Mouse (Mus musculus) adrenal gland, postnatal 0 days (tissue): ENCODE data around the gene Arrb2. TPM values are rescaled to one million over a fixed set of nuclear protein-coding genes. Genes with fewer than 3 reads are reported as not detected.

Experiments
- microRNA-seq: library from miRNA; unstranded; fragments of <30 nt; microRNA quantifications from one replicate; pipeline ENCODE4, GENCODE M21; 2016; ENCODE audit warnings: borderline replicate concordance; ENCODE audit not compliant: insufficient number of aligned reads
- polyA plus RNA-seq: library from polyadenylated mRNA; unstranded; fragments of >200 nt; fragmentation: Nextera tagmentation; extraction: Ambion mirVana; gene quantifications from 2 replicates; pipeline ENCODE4 v1.2.1, GENCODE M21; 2015

Gene Arrb2
- 14.6 and 17.0 TPM in 2 replicates for polyA plus RNA-seq

DNA sequence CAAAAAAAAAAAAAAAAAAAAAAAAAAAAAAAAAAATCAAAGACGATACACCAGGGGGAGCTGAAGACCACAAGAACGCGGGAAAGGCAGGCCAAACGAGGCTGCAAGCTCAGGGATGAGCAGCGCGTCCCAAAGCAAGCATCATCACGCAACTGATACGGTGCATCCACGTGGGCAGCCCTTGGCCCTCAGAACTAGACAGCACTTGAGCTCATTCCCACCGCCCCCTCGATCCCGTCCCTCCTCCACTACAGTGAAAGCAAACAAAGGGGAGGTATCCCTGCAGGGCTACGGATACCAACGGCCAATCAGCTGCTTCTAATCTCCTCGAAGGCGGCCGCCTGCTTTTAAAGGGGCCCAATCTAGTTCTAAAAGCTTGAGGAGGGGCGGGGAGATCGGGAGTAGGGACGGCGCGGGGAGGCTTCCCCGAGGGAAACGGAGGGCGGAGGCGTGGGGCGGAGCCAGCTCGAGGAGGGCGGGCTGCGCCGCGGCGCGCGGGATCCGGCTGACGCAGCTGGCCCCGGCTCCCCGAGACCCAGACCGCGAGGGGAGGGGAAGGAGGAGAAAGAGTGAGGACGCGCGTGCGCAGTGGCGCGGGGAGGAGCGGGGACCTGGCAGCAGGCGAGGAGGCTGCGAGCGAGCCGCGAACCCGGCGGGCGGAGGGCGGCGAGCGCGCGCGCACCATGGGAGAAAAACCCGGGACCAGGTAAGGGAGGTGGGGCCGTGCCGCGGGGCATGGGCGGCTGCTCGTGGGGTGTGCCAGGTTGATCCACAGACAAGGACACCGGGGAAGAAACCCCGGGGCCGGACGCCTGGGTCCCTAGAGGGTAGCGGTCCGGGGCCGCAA is at the start of gene Arrb2:
TSS of gene Arrb2 (plus strand) at position 588 of the 847 bp plus-strand sequence.

DNA sequence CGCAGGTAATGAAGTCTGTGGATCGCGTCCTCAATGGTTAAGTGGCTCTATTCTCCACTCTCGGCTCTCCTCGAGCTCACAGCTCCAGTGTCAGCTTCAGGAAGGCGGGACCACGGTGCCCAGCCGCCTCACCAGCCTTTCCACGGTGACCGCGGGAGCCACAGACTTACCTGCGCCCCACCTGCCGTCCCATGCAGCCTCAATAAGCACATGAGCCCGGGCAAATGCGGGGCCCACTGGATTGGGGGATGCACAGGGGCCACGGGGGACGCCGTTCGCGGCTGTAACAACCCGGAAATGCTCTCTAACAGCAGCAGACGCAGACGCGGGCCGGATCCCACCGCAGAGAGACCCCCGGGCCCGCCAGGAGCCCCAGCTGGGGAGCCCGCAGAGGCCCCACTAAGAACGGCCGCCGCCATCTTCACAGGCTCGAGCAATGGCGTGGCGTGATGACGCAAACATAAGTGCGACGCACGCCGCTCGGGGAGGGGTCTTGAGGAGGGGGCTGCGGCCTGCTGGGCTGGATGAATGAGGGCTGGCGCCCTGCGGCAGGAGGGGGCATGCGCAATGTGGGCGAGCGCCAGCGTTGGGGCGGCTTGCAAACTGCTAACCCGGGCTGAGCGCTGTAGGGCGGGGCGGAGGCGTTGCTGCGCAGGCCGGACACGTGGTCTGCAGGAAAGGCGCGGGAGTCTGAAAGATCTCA is 22.7 kb upstream of the Arrb2 start, which contains the start of gene Pelp1:
TSS of gene Pelp1 (minus strand) at position 438 of the 703 bp plus-strand sequence.

DNA sequence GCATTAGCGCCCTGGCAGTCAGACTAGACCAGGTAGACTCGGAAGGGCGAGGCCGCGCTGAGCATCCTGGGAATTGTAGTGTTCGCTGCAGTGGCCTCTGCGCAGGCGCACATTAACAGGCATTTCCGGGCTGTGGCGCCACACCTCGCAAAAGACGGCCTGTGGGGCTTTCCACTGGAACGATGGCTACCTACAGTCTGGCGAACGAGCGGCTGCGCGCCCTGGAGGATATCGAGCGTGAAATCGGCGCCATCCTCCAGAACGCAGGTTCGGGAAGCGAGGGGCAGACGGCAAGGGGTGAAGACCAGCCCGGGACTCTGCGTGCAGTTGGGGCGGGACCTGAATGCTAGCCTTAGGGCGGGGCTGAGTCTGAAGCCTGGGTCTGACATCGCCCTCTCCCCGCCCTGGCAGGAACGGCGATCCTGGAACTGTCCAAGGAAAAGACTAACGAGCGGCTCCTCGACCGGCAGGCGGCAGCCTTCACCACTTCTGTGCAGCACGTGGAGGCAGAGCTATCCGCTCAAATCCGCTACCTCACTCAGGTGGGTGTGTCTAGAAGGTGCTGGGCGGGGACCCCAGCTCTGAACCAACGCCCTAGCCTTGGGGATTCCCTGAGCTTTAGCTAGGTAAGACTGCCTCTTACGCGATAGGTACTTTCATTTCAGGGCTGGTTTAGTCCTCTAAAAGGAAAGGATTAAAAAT is 19.5 kb downstream of the Arrb2 start, which contains the start of gene Med11:
TSS of gene Med11 (plus strand) at position 123 of the 702 bp plus-strand sequence.

DNA sequence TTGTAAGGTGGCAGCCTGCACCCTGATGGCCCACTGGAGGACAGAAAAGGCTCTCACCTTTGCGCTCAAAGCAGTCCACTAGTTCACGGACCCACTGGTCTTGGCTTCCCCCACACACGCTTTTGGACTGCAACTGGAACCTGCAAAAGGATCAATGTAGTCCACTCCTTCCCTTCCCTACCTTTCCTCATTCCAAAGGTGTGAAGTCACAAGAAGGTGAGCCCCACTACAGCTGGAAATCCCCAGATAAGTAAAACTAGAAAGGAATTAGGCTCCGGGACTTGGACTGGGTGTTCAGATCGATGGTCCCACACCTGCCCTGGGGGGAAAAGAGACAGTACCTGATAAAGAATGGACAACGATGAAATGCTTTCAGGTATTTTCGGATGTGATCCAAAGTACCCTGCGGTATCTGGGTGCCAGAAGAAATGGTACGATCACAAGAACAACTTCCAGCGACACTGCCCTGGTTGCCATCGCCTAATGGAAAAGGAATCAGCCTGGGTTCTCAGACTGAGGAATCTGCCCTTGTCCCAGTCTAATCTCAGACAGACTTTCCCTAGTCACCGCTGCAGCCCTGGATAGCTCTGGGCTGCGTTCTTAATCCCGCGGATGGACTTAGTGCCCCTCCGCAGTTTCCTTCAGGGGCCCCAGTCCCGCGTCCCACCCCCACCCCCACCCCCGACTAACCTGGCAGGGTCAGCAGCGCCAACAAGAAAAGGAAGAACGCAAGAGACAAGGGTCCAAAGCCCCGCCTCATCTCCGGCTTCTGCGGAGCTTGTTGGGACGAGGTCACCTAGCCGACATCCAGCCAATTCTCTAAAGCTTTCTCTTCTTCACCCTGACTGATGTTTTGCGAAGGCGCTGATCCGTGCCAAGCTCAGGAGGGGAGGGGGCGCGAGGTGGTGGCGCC is 26.5 kb downstream of the Arrb2 start, which contains the start of gene Zmynd15:
TSS of gene Zmynd15 (plus strand) at position 746 of the 913 bp plus-strand sequence.

DNA sequence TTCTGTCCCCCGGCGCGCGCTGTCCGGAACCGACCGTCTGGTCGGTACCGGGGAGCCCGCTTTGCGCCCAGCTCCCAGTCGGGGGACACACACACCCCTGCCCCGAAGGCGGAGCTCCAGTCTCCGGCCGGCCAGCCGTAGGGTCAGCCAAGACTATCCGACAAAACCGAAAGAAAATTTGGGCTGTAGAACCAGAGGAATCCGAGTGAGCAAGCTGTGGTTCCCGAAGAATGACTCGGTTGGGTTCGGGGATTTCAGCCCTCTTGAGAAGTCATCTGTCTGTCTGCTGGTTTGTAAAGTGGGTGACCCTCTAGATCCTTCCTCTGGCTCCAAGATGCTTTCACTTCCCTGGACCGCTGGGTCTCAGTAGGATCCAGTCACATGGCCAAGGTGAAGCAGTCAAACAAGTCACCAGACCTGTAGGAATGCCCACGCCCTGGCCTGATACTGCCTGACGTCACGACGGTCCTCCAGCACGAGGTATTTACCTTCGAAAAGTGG is 27.2 kb downstream of the Arrb2 start, which contains the start of gene Cxcl16:
TSS of gene Cxcl16 (minus strand) at position 384 of the 501 bp plus-strand sequence.

Small RNA genes lying within 50 kb of the gene (microRNA-seq; reads per million reads assigned to microRNA genes)
- gene Mir7115: not detected

Other genes starting within 250 kb of the Arrb2 start
- gene Slc16a11, start 219.9 kb upstream of the Arrb2 start, polyA plus RNA-seq: 0.61 and 0.86 TPM in 2 replicates
- gene Slc16a13, start 211.6 kb upstream of the Arrb2 start, polyA plus RNA-seq: 2.8 and 4.8 TPM in 2 replicates
- gene Bcl6b, start 202.8 kb upstream of the Arrb2 start, polyA plus RNA-seq: 3.5 and 8.5 TPM in 2 replicates
- 93.4 and 103 TPM in 2 replicates for gene 0610010K14Rik, start 194.7 kb upstream of the Arrb2 start, polyA plus RNA-seq
- 8.0 and 12.6 TPM in 2 replicates for gene Gm21988, start 192.8 kb upstream of the Arrb2 start, polyA plus RNA-seq
- 368 and 549 TPM in 2 replicates for gene Rnasek, start 192.8 kb upstream of the Arrb2 start, polyA plus RNA-seq
- gene Alox12, start 177.3 kb upstream of the Arrb2 start, polyA plus RNA-seq: 1.6 TPM in 2 replicates
- 0.14 and 0.26 TPM in 2 replicates for gene Alox12e, start 110.0 kb upstream of the Arrb2 start, polyA plus RNA-seq
- 0.44 and 0.91 TPM in 2 replicates for gene Alox15, start 80.6 kb upstream of the Arrb2 start, polyA plus RNA-seq
- 15.5 and 15.7 TPM in 2 replicates for gene Pelp1, start 22.6 kb upstream of the Arrb2 start, polyA plus RNA-seq
- 25.7 and 35.8 TPM in 2 replicates for gene Med11, start 19.3 kb downstream of the Arrb2 start, polyA plus RNA-seq
- gene Zmynd15, start 26.8 kb downstream of the Arrb2 start, polyA plus RNA-seq: 0.68 and 1.1 TPM in 2 replicates
- 12.3 and 15.6 TPM in 2 replicates for gene Cxcl16, start 27.3 kb downstream of the Arrb2 start, polyA plus RNA-seq
- gene Tm4sf5, start 72.6 kb downstream of the Arrb2 start, polyA plus RNA-seq: 3.7 and 10.0 TPM in 2 replicates
- 0.63 and 1.1 TPM in 2 replicates for gene Vmo1, start 82.0 kb downstream of the Arrb2 start, polyA plus RNA-seq
- gene Gltpd2, start 86.6 kb downstream of the Arrb2 start, polyA plus RNA-seq: 0.61 and 1.6 TPM in 2 replicates
- gene Psmb6, start 92.7 kb downstream of the Arrb2 start, polyA plus RNA-seq: 682 and 707 TPM in 2 replicates
- gene Gm40193, start 100.3 kb downstream of the Arrb2 start, polyA plus RNA-seq: not detected in 2 replicates
- gene Pld2, start 107.4 kb downstream of the Arrb2 start, polyA plus RNA-seq: 5.9 and 7.8 TPM in 2 replicates
- gene Mink1, start 130.2 kb downstream of the Arrb2 start, polyA plus RNA-seq: 8.4 and 8.8 TPM in 2 replicates
- gene 4930544D05Rik, start 183.2 kb downstream of the Arrb2 start, polyA plus RNA-seq: not detected in 2 replicates
- 0.30 TPM in 1 of 2 replicates, not detected in the other for gene Chrne, start 186.6 kb downstream of the Arrb2 start, polyA plus RNA-seq
- 0.19 and 0.47 TPM in 2 replicates for gene Gp1ba, start 206.5 kb downstream of the Arrb2 start, polyA plus RNA-seq
- 69.6 and 99.5 TPM in 2 replicates for gene Rnf167, start 214.6 kb downstream of the Arrb2 start, polyA plus RNA-seq
- gene Slc25a11, start 214.8 kb downstream of the Arrb2 start, polyA plus RNA-seq: 105 and 154 TPM in 2 replicates
- 1,006 and 1,381 TPM in 2 replicates for gene Pfn1, start 222.0 kb downstream of the Arrb2 start, polyA plus RNA-seq
- 14.3 and 21.6 TPM in 2 replicates for gene Eno3, start 224.6 kb downstream of the Arrb2 start, polyA plus RNA-seq
- gene Spag7, start 236.8 kb downstream of the Arrb2 start, polyA plus RNA-seq: 91.7 and 114 TPM in 2 replicates